Mouse (Mus musculus): ENCODE data around the gene Olfr810. TPM values are rescaled to one million over a fixed set of nuclear protein-coding genes. Genes with fewer than 3 reads are reported as not detected.

Olfr810 gene
- not detected in 2 replicates for polyA plus RNA-seq (2016; fragmentation: Nextera tagmentation; extraction: Ambion mirVana)

DNA sequence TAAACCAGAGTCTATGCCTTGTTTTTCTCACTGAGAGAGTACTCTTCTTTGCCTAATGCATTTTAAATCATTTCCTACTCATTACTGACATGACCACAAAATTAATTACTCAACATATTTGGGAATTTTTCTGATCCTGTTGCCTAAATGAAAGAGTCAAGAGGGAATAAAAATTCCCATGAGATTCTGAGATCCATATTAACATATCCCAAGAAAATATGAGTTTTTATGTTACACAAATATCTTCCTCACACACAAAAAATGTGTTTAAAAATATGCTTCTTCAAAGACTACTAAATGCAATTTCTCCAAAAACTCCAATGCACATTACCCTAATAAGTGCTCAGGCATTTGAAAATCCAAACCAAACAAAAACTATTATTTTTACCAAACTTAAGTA, at the start of gene Olfr810:
TSS of gene Olfr810 (minus strand) at position 101 of the 400 bp plus-strand sequence.
- DNase-seq (ENCODE audit: low spot score): no peak
- H3K4me3 ChIP-seq: no peak within 1 kb of the TSS
- H3K36me3 ChIP-seq: no peaks in the 10 kb centered on the region
- no peak within 1 kb of the TSS for H3K27ac ChIP-seq
- no peaks in the 10 kb centered on the region for H3K4me1 ChIP-seq (replicated peaks)
- no peaks in the 10 kb centered on the region for H3K9me3 ChIP-seq
- no peaks in the 10 kb centered on the region for H3K27me3 ChIP-seq (ENCODE audit: insufficient read depth, poor library complexity, severe bottlenecking)

GRCm38 (mm10) chr10:129804296-129804695, 9.6 kb upstream of the Olfr810 start, which contains the start of gene Olfr811:
Gene Olfr811, minus strand, starts transcription at chr10:129804396.
- Histone ChIP-seq H3K4me3 (no peak within 1 kb of the TSS), H3K27me3 (ENCODE audit: insufficient read depth, poor library complexity, severe bottlenecking) (no peaks in the 10 kb centered on the region), H3K9me3 (no peaks in the 10 kb centered on the region), H3K27ac (no peak within 1 kb of the TSS), H3K36me3 (no peaks in the 10 kb centered on the region), H3K4me1 (replicated peaks) (no peaks in the 10 kb centered on the region)
- DNase-seq (ENCODE audit: low spot score): no peak
- WGBS: 89% methylated on average over 4 of the region's 4 CpGs

DNA sequence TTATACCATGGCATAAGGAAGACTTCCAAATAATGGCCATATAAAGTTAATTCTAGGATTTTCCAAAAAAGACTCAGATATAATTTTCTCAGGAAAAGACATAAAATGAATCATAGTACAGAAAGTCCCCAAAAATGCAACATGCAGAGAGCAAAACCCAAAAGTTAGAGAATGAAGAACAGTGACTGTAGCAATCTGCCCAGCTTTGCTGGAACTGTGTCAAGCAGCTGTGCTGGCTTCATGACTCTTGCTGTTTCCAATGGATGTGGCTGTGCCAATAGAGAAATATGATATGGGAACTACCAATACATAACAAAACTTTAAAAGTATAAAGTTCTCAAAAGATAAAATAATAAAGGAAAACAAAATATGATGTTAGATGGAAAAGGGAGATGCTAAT, 16.6 kb downstream of the Olfr810 start:
- H3K9me3 ChIP-seq: no peaks in the 10 kb centered on the region
- no peak overlapping the region for H3K4me3 ChIP-seq
- H3K27ac ChIP-seq: no peak overlapping the region
- no peaks in the 10 kb centered on the region for H3K36me3 ChIP-seq
- no peak for DNase-seq (ENCODE audit: low spot score)
- no peaks in the 10 kb centered on the region for H3K27me3 ChIP-seq (ENCODE audit: insufficient read depth, poor library complexity, severe bottlenecking)
- H3K4me1 ChIP-seq (replicated peaks): no peaks in the 10 kb centered on the region

- Histone ChIP-seq H3K9me3 (no peaks in the 10 kb centered on the region), H3K27me3 (ENCODE audit: insufficient read depth, poor library complexity, severe bottlenecking) (no peaks in the 10 kb centered on the region), H3K27ac (no peak within 1 kb of the TSS), H3K4me3 (no peak within 1 kb of the TSS), H3K4me1 (replicated peaks) (no peaks in the 10 kb centered on the region), H3K36me3 (no peaks in the 10 kb centered on the region)
- no peak for DNase-seq (ENCODE audit: low spot score)
These were observed 20.4 kb downstream of the Olfr810 start, which contains the start of gene Olfr809 for GRCm38 (mm10) chr10:129774338-129774737. Gene Olfr809, plus strand, starts transcription at chr10:129774638.

DNA sequence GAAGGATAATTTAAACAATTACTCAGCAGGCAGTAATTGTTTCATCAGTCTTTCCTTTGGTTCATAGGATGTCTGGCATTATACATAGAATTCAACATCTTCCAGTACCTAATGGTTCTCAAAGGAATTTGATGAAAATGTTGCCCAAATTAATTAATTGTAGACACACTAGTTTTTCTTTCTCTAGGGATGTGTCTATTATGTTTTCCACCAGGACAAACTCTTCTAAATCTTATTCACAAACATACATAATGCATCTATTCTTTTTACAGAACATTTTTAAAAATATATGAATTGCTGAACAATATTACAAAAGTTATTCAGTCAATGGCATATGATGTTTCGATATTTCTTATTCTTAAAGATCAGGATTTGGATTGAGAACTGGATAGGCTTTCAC, 29.5 kb downstream of the Olfr810 start, which contains the start of gene Olfr808:
TSS of gene Olfr808 (plus strand) at position 301 of the 400 bp plus-strand sequence.
- Histone ChIP-seq H3K27me3 (ENCODE audit: insufficient read depth, poor library complexity, severe bottlenecking) (no peaks in the 10 kb centered on the region), H3K27ac (no peak within 1 kb of the TSS), H3K9me3 (no peaks in the 10 kb centered on the region), H3K4me1 (replicated peaks) (no peaks in the 10 kb centered on the region), H3K36me3 (no peaks in the 10 kb centered on the region), H3K4me3 (no peak within 1 kb of the TSS)
- no peak for DNase-seq (ENCODE audit: low spot score)
- WGBS: 91% methylated on average over 1 of the region's 1 CpGs

DNA sequence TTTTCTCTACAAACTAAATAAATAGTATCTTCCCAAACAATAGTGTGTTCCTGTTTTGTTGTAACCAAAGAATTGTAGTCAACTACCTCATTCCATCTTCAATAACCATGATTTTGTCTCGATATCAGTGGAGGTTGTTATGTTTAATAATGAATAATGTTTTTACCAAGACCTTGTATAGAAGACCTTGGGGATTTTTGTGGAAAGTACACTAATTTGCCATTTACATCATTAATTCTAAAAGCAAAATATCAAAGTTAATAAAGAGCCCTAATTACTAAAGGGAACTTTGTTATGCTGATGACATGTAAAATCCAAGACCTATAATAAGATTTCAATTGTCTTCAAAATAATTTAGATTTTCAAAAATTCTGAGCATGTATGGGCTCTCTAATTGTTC, 37.0 kb downstream of the Olfr810 start, which contains the start of gene Olfr807:
TSS of gene Olfr807 (minus strand) at position 101 of the 400 bp plus-strand sequence.
- H3K27ac ChIP-seq: no peak within 1 kb of the TSS
- no peaks in the 10 kb centered on the region for H3K36me3 ChIP-seq
- no peak within 1 kb of the TSS for H3K4me3 ChIP-seq
- H3K4me1 ChIP-seq (replicated peaks): no peaks in the 10 kb centered on the region
- no peaks in the 10 kb centered on the region for H3K9me3 ChIP-seq
- 83% methylated on average over 1 of the region's 1 CpGs for WGBS
- no peak for DNase-seq (ENCODE audit: low spot score)
- no peaks in the 10 kb centered on the region for H3K27me3 ChIP-seq (ENCODE audit: insufficient read depth, poor library complexity, severe bottlenecking)

DNA sequence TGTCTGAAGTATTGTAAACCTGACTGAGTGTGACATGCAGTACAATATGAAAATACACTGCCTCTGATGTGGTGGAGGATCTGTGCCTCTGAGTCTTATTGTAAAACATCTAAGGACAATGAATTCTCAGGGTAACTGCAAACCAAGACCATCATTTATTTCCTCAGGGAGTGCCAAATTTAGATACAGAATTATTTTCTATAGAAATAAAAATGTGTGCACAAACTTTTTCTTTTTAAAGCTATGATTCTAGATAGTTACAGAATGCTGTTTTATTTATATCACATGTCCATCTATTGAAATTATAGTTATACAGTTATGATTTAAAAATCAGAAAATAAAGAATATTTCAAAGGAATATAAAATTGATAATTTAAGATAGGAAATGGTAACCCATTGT, 52.9 kb downstream of the Olfr810 start, which contains the start of gene Olfr806:
TSS of gene Olfr806 (minus strand) at position 101 of the 400 bp plus-strand sequence.
- H3K27ac ChIP-seq: no peak within 1 kb of the TSS
- DNase-seq (ENCODE audit: low spot score): no peak
- H3K36me3 ChIP-seq: no peaks in the 10 kb centered on the region
- no peaks in the 10 kb centered on the region for H3K4me1 ChIP-seq (replicated peaks)
- no peak within 1 kb of the TSS for H3K4me3 ChIP-seq
- H3K9me3 ChIP-seq: no peaks in the 10 kb centered on the region
- no peaks in the 10 kb centered on the region for H3K27me3 ChIP-seq (ENCODE audit: insufficient read depth, poor library complexity, severe bottlenecking)

Other genes starting within 250 kb of the Olfr810 start
- gene Olfr794, start 227.3 kb downstream of the Olfr810 start, polyA plus RNA-seq (2016; fragmentation: Nextera tagmentation; extraction: Ambion mirVana): not detected in 2 replicates
- not detected in 2 replicates for gene Olfr796, start 182.3 kb downstream of the Olfr810 start, polyA plus RNA-seq (2016; fragmentation: Nextera tagmentation; extraction: Ambion mirVana)
- gene Olfr798, start 167.0 kb downstream of the Olfr810 start, polyA plus RNA-seq (2016; fragmentation: Nextera tagmentation; extraction: Ambion mirVana): not detected in 2 replicates
- not detected in 2 replicates for gene Olfr799, start 157.4 kb downstream of the Olfr810 start, polyA plus RNA-seq (2016; fragmentation: Nextera tagmentation; extraction: Ambion mirVana)
- gene Olfr800, start 137.2 kb downstream of the Olfr810 start, polyA plus RNA-seq (2016; fragmentation: Nextera tagmentation; extraction: Ambion mirVana): not detected in 2 replicates
- not detected in 2 replicates for gene Olfr801, start 121.1 kb downstream of the Olfr810 start, polyA plus RNA-seq (2016; fragmentation: Nextera tagmentation; extraction: Ambion mirVana)
- not detected in 2 replicates for gene Olfr802, start 106.7 kb downstream of the Olfr810 start, polyA plus RNA-seq (2016; fragmentation: Nextera tagmentation; extraction: Ambion mirVana)
- gene Olfr803, start 100.6 kb downstream of the Olfr810 start, polyA plus RNA-seq (2016; fragmentation: Nextera tagmentation; extraction: Ambion mirVana): not detected in 2 replicates
- gene Olfr804, start 91.7 kb downstream of the Olfr810 start, polyA plus RNA-seq (2016; fragmentation: Nextera tagmentation; extraction: Ambion mirVana): not detected in 2 replicates
- not detected in 2 replicates for gene Olfr805, start 65.5 kb downstream of the Olfr810 start, polyA plus RNA-seq (2016; fragmentation: Nextera tagmentation; extraction: Ambion mirVana)
- not detected in 2 replicates for gene Olfr806, start 53.0 kb downstream of the Olfr810 start, polyA plus RNA-seq (2016; fragmentation: Nextera tagmentation; extraction: Ambion mirVana)
- not detected in 2 replicates for gene Olfr807, start 37.1 kb downstream of the Olfr810 start, polyA plus RNA-seq (2016; fragmentation: Nextera tagmentation; extraction: Ambion mirVana)
- gene Olfr808, start 29.4 kb downstream of the Olfr810 start, polyA plus RNA-seq (2016; fragmentation: Nextera tagmentation; extraction: Ambion mirVana): not detected in 2 replicates
- gene Olfr809, start 20.3 kb downstream of the Olfr810 start, polyA plus RNA-seq (2016; fragmentation: Nextera tagmentation; extraction: Ambion mirVana): not detected in 2 replicates
- gene Olfr811, start 9.5 kb upstream of the Olfr810 start, polyA plus RNA-seq (2016; fragmentation: Nextera tagmentation; extraction: Ambion mirVana): not detected in 2 replicates
- not detected in 2 replicates for gene Olfr812, start 51.2 kb upstream of the Olfr810 start, polyA plus RNA-seq (2016; fragmentation: Nextera tagmentation; extraction: Ambion mirVana)
- not detected in 2 replicates for gene Olfr813, start 60.5 kb upstream of the Olfr810 start, polyA plus RNA-seq (2016; fragmentation: Nextera tagmentation; extraction: Ambion mirVana)
- not detected in 2 replicates for gene Olfr814, start 84.9 kb upstream of the Olfr810 start, polyA plus RNA-seq (2016; fragmentation: Nextera tagmentation; extraction: Ambion mirVana)
- not detected in 2 replicates for gene Olfr815, start 111.0 kb upstream of the Olfr810 start, polyA plus RNA-seq (2016; fragmentation: Nextera tagmentation; extraction: Ambion mirVana)
- gene Olfr816, start 120.7 kb upstream of the Olfr810 start, polyA plus RNA-seq (2016; fragmentation: Nextera tagmentation; extraction: Ambion mirVana): not detected in 2 replicates
- not detected in 2 replicates for gene Olfr818, start 154.2 kb upstream of the Olfr810 start, polyA plus RNA-seq (2016; fragmentation: Nextera tagmentation; extraction: Ambion mirVana)
- not detected in 2 replicates for gene Olfr819, start 172.3 kb upstream of the Olfr810 start, polyA plus RNA-seq (2016; fragmentation: Nextera tagmentation; extraction: Ambion mirVana)
- gene Olfr247, start 181.2 kb upstream of the Olfr810 start, polyA plus RNA-seq (2016; fragmentation: Nextera tagmentation; extraction: Ambion mirVana): not detected in 2 replicates
- not detected in 2 replicates for gene Gm10310, start 190.1 kb upstream of the Olfr810 start, polyA plus RNA-seq (2016; fragmentation: Nextera tagmentation; extraction: Ambion mirVana)
- gene Olfr820, start 217.7 kb upstream of the Olfr810 start, polyA plus RNA-seq (2016; fragmentation: Nextera tagmentation; extraction: Ambion mirVana): not detected in 2 replicates
- not detected in 2 replicates for gene Olfr821, start 235.4 kb upstream of the Olfr810 start, polyA plus RNA-seq (2016; fragmentation: Nextera tagmentation; extraction: Ambion mirVana)